Mouse (Mus musculus): ENCODE data around the gene Olfr1333.
"Not testable (repeated sequence)": the region's sequence is repeated elsewhere in the genome, so short reads cannot be mapped to it uniquely, and the experiment has no call there.

Gene Olfr1333

DNA sequence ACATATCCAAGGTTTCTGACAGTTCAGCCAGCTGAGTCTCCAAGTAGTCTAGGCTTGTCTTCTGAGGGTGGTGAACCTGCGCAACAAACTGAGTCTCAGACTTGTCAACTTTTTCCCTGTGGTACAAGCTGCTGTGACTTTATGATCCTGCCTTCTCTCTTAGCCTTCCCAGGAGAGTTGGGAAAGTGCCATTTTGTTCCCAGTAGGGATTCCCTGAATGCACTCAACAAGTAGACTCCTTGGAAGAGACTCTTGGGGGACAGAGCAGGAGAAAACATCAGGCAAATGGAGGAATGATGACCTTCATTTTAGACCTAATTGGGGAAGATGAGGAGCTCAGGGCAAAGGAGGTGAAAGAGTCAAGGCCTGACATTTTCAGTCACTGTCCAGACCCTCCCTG is at the start of gene Olfr1333:
TSS of gene Olfr1333 (minus strand) at position 101 of the 400 bp plus-strand sequence.
- DNase-seq, result no peak

DNA sequence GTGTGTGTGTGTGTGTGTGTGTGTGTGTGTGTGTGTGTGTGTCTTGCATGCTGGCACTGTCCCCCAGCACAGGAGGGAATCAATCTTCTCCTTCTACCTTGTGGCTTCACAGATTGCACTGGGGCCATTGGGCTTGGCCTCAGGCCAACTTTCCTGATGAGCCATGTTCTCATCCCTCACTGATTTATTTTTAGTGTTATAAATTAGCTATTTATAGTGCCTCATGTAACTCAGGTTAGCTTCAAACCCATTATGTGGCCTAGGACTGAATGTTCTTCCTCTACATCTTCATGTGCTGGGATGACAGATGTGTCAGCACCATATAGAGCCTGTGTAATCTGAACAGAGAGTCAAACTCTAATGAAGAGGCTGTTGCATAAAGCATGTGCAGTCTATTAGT is 31.5 kb upstream of the Olfr1333 start:
- DNase-seq, result no peak

DNA sequence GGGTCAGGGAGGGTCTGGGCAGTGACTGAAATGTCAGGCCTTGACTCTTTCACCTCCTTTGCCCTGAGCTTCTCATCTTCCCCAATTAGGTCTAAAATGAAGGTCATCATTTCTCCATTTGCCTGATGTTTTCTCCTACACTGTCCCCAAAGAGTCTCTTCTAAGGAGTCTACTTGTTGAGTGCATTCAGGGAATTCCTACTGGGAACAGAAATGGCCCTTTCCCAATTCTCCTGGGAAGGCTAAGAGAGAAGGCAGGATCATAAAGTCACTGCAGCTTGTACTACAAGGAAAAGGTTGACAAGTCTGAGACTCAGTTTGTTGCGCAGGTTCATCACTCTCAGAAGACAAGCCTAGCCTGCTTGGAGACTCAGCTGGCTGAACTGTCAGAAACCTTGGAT is 28.3 kb upstream of the Olfr1333 start, which contains the start of gene Olfr1331:
TSS of gene Olfr1331 (plus strand) at position 301 of the 400 bp plus-strand sequence.
- no peak for DNase-seq

DNA sequence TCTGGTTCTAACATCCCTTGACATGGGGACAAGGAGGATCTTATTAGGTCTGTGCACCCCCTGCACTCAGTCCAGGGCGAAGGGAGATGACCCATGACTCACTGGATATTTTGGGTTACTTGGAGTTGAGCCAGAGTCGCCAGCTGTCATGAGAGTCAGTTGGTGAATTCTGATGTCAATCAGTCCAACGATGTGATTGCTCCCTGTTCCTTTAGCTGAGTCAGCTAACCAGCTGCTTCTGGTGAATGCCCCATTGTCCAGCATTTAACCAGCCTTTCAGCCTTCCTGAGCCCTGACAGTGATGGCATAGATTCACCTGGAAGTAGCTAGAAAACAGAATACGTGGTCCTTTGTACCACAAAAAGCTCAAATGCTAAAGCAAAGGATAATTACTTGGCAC is 26.6 kb upstream of the Olfr1333 start:
- DNase-seq, result no peak

DNA sequence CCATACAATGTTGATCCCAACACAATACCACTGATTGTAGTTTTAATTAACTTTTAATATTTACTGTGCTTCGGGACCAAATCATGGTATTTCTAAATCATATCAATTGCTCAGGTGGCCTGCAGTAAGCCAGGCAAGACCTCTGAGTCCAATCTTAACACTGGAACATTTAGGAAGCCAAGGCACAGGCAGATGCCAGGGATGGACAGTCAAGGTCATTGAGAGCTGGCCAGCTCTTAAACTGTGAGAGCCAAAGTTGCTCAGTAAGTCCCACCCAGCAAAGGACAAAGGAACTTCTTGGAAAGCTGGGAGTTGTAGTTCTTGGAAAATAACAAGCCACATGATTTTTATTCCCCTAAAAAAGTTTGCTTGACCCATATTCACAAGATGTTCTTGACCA is 25.7 kb upstream of the Olfr1333 start:
- no peak for DNase-seq

DNA sequence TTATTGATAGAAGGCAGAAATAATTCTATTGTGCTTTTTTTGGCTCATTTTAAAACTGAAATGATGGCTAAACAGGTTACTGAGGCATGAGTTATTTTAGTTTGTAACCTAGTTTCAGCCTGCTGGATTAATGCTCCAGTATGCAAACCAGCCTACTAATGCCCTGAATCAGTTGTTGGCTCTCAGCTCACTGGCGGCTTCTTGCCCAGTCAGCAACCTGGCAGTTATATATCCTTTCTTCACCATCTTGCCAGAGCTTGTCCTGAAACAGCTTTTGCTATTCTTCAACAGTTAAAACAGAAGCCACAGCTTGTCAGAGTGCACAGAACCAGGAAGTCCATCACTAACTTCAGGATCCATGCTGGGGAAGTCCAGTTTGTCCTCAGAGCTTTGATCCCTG is 17.2 kb downstream of the Olfr1333 start:
- no peak for DNase-seq

DNA sequence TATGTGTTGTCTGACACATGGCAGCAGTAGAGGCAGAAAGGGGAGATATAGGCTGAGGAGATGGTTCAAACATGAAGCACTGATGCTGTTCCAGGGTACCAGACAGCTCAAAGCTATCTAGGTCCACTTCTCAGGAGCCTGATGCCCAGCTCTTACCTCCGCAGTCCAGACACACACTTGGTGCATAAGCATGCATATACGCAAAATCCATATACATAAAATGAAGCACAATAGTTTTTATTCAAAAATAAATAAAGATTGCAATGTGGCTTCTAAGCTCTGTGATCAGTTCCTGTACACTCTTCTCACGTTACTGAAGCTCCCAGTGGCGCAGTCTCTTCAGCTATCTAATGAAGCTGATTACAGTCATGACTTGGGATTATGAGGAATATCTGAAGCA is 26.2 kb downstream of the Olfr1333 start, which contains the start of gene Olfr1335:
TSS of gene Olfr1335 (minus strand) at position 101 of the 400 bp plus-strand sequence.
- DNase-seq, result no peak

DNA sequence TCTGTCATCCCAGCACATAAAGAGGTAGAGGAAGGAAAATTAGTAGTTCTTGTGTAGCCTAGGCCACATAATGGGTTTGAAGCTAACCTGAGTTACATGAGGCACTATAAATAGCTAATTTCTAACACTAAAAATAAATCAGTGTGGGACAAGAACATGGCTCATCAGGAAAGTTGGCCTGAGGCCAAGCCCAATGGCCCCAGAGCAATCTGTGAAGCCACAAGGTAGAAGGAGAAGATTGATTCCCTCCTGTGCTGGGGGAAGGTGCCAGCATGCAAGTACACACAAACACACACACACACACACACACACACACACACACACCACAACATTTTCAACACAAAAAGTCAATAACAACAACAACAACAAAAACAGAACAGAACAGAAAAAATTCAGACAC is 43.3 kb downstream of the Olfr1333 start:
- not testable (repeated sequence) for DNase-seq

DNA sequence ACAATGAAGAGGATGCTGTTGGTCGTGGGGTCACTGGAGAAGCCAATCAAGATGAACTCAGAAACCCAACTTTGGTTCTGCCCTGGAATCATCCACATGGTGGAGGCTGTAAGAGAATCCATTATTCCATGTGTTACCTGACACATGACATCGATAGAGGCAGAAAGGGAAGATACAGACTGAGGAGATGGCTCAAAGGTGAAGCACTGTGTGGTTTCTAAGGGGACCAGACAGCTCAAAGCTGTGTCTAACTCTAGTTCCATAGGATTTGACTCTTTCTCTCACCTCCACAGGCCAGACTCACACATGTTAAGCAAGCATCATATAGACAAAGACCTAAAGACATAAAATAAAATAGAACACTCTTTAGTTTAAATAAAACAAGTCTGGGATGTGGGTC is 53.6 kb downstream of the Olfr1333 start, which contains the start of gene Olfr1337:
TSS of gene Olfr1337 (minus strand) at position 101 of the 400 bp plus-strand sequence.
- DNase-seq, result no peak

Measured in kidney, postnatal 10 days (tissue).